Mouse (Mus musculus) ZHBTc4 (cell line): ENCODE results near the gene Tmem88.
A peak's percentile ranks its signal among the peaks of the same experiment; 100 is the strongest.

Experiments
- DNase-seq: peaks from one replicate; pipeline ENCODE4 v3.0.0-alpha.2; 2011; ENCODE audit warnings: low read depth, low spot score

The Tmem88 gene

DNA sequence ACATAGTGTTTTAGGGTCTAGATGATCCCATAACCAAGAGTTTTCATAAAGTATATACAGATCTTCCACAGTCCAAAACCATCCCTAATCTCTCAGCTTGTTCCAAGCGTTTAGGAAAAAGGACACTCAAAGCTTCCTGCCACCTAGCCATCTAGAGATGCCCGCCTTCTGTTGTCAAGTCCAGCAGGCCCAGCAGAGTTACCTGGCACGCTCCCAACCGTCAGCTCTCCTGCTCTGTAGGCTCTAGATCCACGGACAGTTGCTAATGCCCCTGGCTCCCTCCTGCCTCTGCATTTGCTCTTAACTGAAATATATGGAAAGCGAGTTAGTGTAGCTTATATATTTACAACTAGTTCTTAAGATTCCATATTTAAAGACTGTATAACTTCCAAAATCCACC lies 16.7 kb downstream of the Tmem88 start:
- DNase-seq = no peak

DNA sequence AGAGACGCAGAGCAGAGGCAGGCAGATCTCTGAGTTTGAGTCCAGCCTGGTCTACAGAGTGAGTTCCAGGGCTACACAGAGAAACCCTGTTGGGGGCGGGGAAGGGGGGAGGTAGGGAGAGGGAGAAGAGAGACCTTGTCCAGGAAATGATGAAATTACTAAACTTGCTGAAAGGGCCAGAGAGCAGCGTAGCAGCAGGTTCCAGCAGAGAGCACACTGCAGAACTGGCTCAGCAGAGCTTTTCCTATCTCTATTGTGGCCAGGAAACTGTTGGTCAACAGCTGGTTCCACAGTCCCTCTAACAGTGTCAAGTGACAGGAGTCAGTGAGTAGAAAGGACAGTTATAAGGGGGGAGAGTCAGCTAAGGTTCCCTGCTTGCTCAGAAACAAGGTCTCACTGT lies 18.4 kb downstream of the Tmem88 start:
- no peak for DNase-seq

- no peak for DNase-seq
These were observed 20.3 kb downstream of the Tmem88 start for GRCm38 (mm10) chr11:69377766-69378165.

DNA sequence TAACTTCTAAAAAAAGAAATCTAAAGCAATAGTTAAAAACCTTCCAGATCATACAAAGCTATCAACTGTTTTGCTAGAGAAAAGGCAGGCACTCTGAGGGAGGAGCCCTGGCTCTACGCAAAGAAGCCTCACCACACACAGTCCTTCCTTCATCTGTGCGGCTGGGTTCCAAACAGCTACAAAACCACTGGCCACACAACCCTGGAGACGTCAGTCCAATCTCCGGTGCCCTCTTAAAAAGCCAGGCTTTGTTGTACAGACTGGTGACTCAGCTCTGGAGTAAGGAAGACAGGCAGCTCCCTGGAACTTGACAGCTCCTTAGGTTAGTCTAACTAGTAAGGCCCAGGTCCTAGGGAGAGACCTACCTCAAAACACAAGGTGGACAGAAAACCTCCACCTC lies 22.4 kb downstream of the Tmem88 start:
- DNase-seq = no peak

DNA sequence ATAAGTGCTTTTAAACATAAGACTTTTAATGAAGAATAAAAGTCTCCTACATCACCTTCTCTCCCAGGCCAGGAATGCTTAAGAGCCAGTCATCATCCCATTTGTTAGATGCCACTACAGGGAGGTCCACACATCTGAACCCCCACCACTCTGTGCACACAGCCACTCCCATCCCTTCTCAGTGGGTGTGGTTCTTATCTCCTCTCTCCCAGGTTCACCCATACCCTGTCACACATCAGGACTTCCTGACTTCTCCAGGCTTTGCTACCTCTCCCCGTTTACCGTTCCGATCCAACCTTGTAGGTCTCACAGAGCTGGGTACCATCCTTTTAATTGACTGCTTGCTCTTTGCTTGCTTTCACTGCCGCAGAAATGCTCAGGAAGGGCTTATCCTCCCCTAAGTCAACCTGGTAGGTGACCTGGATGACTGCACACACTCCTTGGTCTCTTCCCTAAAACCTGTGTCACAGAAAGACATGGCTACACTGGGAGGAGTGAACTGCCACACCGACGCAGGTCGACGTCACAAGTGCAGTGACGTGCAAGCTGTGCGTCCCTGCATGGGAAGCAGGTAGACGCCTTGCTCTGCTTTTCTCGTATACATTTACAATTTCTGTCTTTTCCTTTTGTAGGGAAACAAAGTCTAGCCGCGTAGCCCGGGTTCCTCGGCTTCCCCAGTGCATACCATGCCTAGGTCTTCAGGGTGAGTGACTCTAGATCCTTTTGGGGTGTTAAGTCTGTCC lies 24.6 kb downstream of the Tmem88 start:
- DNase-seq = peak; percentile 82

DNA sequence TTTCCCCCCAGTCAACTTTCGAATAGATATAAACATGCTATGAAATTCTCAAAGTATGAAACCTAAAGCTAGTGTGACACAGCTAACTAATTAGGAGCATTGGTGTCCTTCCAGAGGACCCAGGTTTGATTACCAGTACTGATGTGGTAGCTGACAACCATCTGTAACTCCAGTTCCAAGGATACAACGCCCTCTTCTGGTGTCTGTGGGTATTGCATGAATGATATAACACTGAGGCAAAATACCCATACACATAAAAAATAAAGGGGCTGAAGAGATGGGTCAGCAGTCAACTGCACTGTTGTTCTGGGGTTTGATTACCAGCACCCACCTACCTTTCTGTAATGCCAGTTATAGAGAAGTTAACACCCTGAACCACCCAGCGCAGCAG lies 25.3 kb downstream of the Tmem88 start:
- DNase-seq = peak; percentile 69

DNA sequence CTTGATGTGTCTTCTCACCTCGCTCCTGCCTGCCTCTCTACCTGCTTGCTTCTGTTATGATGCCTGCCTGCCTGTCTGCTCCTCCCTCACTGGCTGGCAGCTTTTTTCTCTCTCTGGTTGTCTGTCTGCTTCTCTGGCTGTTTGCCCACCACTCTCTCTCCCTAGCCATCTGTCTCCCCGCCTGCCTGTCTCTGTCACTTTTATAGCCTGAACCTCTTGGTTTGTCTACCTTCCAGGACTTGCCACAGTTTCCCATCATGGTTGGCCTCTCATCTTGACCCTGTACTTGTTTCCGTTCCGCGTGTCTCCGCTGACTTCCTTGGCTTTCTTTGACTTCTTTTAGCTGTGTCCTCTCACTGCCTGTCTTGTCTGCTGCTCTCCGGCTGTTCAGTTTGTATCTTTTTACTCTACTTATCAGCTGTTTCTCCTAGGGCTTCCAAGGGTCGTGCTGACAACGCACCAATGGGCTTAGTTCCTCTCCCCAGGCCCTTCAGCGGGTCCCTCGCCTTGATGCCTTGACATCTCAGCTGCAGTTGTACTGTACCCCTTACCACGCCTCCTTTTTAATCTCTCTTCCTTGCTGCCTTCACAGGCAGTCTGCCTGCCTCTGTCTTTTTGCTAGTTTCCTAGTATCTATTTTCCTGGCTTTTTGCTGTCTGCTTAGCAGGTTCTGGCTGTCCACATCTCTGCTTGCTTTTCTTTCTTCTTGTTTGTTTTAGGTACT lies 25.8 kb downstream of the Tmem88 start:
- DNase-seq = no peak

DNA sequence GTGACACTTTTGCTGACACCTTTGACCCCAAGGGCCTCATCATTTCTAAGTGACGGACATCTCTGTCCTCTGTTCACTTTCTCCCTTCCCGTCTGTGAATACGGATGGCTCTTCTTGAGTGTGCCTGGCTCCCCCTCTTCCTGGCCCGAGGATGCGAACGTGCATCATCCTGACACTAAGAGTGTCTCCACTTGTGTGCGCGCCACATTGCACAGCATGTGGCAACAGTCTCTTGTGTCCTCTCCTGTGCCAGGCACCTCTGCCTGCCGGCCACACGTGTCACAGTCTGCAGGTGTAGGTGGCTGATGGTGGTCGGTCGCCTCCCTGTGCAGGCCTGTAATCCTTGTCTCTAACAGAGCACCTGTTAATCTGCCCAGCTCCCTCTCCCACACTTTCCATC lies 26.4 kb downstream of the Tmem88 start:
- DNase-seq = no peak

- no peak for DNase-seq
These were observed 27.2 kb downstream of the Tmem88 start for GRCm38 (mm10) chr11:69370817-69371215.

DNA sequence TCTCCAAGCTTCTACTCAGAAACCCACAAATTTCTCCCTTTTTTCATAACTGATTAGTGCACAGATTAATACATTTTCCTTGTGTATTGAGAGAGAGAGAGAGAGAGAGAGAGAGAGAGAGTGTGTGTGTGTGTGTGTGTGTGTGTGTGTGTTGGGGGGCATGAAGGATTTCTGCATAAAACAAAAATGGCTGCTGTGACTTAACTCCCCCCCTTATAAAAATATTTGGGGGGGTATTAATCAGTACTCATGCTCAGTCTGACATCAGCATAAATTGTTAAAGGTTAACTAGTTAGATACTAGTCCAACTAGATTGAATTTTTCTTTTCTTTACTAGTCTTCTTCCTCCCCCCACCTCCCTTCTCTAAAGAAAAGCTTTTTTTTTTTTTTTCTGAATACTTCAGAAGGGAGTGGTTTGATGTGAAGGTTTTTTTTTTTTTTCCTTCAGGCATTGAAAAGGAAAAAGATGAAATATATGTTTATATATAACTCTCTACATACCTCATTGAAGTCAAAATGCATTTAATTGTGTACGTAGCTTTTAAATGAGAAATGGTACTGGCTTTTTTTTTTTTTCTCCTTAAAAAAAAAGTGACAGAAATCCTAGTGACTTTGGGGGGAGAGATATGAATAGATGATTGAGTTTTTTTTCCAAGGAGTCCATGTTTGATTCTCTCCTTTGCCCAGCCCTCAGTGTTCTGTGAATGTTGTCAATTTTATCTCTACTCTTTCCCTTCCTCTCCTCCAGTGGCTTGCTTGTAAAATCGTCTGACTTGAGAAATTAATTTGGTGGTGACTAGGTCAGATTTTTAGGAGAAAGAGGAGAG lies 27.8 kb downstream of the Tmem88 start:
- no peak for DNase-seq

DNA sequence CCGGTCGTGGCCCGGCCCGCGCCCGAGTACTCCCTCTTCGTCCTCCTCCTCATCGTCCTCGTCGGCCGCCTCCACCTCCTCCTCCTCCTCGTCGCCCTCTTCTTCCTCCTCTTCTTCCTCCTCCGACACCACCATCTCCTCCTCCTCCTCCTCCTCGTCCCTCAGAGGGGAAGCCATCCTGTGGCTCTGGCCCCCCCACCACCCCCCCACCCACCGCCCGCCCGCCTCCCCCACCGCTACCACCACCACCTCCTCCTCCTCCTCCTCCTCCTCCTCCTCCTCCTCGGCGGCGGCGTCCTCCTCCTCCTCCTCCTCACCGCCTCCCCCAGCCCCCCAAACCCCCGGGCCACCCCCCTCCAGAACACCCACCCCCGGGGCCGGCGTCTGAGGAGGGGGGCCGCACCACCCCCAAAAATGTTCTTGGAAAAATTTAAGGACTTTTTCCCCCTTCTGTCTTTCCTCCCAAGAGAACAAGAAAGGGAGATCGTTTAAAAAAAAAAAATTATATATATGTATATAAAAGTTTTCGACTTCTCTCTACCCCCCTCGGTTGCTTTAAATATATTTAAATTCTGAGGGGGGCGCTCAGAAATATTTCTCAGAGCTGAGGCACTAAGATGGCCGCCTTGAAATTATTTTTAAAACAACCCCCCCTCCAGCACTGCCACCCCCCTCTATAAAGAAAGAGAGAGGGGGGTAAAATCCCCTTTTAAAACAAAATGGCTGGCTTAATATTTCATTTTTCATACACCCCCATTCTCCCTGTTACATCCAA lies 28.6 kb downstream of the Tmem88 start, which contains the start of gene Chd3:
Gene Chd3, minus strand, starts transcription at position 192 of the 775 bp plus-strand sequence.
- DNase-seq = no peak

GRCm38 (mm10) chr11:69368356-69369214 lies 29.4 kb downstream of the Tmem88 start:
- no peak for DNase-seq

DNA sequence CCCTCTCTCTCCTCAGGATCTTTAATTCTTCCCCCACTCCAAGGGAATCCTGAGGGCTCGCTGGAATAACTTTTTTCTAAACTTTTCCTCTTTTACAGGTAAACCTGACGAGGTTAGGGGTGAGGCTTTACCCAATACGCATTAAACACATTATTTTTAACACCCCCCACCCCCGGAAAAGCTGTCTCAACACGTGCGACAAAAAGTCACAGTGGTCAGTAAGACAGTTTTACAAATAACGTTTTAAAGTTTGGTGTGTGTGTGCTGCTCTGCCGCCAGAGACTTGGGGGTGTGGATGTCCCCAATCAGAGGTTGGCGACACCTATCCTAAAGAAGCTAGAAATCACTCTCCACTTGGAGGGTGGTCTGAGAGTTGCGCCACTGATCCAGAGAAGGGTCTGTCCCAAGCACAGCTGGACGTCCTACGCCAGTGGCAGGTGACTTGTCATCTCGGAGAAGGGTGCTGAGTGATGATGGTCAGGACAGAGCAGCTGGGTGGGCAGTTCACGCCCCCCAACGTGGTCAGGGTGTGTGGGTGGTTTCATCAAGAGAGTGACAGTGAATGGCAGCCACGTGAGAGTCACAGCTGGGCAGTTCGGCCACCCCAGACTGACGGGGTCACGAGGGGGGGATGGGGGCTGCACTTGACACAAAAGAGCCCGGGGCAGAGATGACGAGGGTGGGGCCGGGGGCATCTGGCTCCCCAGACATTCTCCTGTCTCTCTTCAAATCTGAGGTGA lies 30.2 kb downstream of the Tmem88 start:
- no peak for DNase-seq

DNA sequence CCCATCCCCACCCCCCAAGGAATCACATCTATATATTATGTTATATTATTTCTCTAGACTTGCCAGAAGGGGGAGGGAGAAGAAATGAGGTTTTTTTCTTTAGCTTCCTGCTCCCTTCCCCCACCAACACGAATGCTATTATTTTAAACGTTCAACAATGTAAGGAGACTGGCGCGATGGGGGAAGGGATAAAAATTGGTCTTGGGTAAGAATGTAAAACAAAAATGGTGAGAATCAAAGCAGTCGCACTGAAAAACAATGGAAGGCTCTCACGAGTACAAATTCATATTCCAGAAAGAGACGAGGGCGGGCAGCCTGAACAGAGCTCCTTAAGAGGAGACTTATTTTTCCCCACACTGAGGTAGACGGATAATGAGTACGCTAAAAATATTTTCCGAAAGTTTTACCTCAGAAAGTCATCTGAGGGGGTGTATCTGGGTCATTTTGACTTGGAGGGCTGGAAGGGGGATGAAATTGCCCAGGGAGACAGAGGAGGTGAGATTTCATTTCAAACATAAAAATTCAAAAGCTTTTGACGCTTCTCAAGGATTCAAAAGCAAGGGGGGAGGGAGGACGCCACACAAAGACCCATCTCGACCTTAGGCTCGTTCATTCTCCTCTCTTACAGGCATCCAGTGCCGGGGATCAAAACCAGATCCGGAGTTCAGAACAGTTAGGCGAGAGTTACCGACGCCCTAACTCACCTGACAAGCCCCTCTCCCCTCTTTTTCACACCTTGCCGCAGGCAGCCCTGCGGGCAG lies 31.0 kb downstream of the Tmem88 start:
- no peak for DNase-seq

- DNase-seq = peak; percentile 87
These were observed 31.7 kb downstream of the Tmem88 start for GRCm38 (mm10) chr11:69366157-69366854.

- no peak for DNase-seq
These were observed 32.3 kb downstream of the Tmem88 start for GRCm38 (mm10) chr11:69365722-69366121.

DNA sequence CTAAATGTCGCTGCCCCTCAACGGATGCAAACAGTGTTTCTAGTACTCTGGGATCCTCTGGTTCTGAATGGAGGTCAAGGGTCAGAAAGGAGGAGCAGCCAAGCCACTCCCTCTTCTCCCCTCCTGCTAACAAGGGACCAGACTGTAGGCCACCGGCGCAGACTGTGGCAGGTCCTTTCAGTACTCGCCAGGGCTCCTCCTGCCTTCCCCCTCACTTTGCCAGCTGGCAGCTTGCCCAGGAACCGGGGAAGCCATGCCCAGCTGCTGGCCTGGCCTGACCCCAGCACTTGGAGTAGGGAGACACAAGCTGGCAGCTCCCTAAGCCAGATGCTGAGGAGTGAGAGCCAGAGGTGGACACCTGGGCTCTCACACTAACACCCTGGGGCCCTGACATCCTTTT lies 33.1 kb downstream of the Tmem88 start:
- DNase-seq = no peak

DNA sequence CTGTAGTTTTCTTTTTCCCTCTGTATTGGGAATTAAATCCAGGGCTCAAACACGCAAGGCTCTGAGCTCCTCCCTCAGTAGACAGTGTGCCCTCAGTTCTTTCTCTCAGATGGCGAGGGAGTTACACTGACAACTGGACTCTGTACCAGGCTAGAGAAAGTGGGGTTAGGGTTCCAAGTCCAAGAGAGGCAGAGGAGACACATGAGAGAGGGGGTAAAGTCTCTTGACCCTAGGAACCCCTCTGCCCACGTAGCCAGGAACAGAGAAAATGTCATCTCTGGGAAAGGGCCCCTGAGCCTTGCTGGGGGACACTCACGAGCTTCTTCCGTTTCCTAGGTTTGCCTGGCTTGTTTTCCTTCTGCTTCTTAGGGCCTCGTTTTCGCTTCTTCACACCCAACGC lies 33.7 kb downstream of the Tmem88 start:
- DNase-seq = no peak

DNA sequence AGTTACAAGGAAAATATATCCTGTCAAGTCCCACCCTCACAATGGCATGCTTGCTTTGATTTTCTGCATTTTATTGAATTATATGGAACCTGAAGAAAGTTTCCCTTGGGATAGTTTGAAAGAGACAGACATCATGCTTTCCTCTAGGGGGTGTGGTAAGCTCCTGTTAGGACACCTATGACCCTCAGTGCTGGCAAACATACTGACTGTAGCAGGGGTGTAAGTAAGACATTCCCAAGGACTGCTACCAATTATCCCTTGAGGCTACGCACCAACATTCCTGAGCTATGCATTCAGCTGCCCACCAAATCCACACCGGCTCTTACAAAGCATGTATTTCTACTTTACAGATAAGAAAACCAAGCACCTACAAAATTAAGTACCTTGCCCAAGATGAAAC lies 35.6 kb downstream of the Tmem88 start:
- no peak for DNase-seq
